Mouse (Mus musculus) lung, adult 2 months (tissue): ENCODE measurements around the gene Tnrc6c.

Experiments used
- CTCF ChIP-seq: fragments of 200-500 bp; IDR thresholded peaks from 2 replicates; pipeline ENCODE4 v1.5.1; 2011; ENCODE audit warnings: mild to moderate bottlenecking, low read length, control low read depth; ENCODE audit not compliant: insufficient read depth
- POLR2A ChIP-seq: fragments of 200-500 bp; IDR thresholded peaks from 2 replicates; pipeline ENCODE4 v1.6.1; 2011; ENCODE audit warnings: low read depth, mild to moderate bottlenecking, control low read depth, low read length, borderline replicate concordance; ENCODE audit errors: extremely low read depth

- TF ChIP-seq CTCF (no peak), POLR2A (no peak)
Measured at GRCm38 (mm10) chr11:117761801-117762200, 107.7 kb downstream of the Tnrc6c start.
